Mouse (Mus musculus): Measurements from ENCODE around the gene Cylc2. TPM values are rescaled to one million over a fixed set of nuclear protein-coding genes. Genes with fewer than 3 reads are reported as not detected.

The Cylc2 gene
- total RNA-seq (2021): not detected

- intact Hi-C loops (cut with DNase I): no loop called here
- no peak for DNase-seq
Observed at GRCm38 (mm10) chr4:51216378-51216777, at the start of gene Cylc2. TSS of gene Cylc2 (plus strand) at chr4:51216678.

Measured in left cerebral cortex, postnatal 4 days (tissue).